Mouse (Mus musculus) midbrain, embryonic 11.5 days (tissue): ENCODE results near the gene Gm9508. TPM values are rescaled to one million over a fixed set of nuclear protein-coding genes. Genes with fewer than 3 reads are reported as not detected.

ENCODE experiments used
- ATAC-seq: fragments of 200-750 bp; cut with Nextera tagmentation; 2 replicates; pipeline ENCODE4 v1.8.0; 2017; ENCODE audit warnings: moderate TSS enrichment, moderate library complexity; ENCODE audit not compliant: low FRiP score
- DNase-seq: peaks from one replicate; pipeline ENCODE4 v3.0.0; 2015; ENCODE audit warnings: low spot score; ENCODE audit errors: missing footprints
- H3K27ac ChIP-seq: fragments of 300-500 bp; sonication (generic); 2 replicates; pipeline ENCODE4 v1.5.1; 2014; ENCODE audit warnings: low read depth, low read length
- H3K27me3 ChIP-seq: fragments of 300-500 bp; sonication (generic); 2 replicates; pipeline ENCODE4 v1.6.1; 2014; ENCODE audit warnings: mild to moderate bottlenecking, low read length, moderate library complexity, mixed read lengths; ENCODE audit not compliant: control insufficient read depth, insufficient read depth
- H3K36me3 ChIP-seq: fragments of 300-500 bp; sonication (generic); 2 replicates; pipeline ENCODE4 v1.6.1; 2014; ENCODE audit warnings: mild to moderate bottlenecking, low read length, moderate library complexity, mixed read lengths; ENCODE audit not compliant: control insufficient read depth, insufficient read depth
- H3K4me1 ChIP-seq: fragments of 300-500 bp; sonication (generic); 2 replicates; pipeline ENCODE4 v1.6.1; 2014; ENCODE audit warnings: low read length; ENCODE audit not compliant: control insufficient read depth, insufficient read depth
- H3K4me2 ChIP-seq: fragments of 300-500 bp; sonication (generic); 2 replicates; pipeline ENCODE4 v1.6.1; 2014; ENCODE audit warnings: mild to moderate bottlenecking, moderate library complexity
- H3K4me3 ChIP-seq: fragments of 300-500 bp; sonication (generic); 2 replicates; pipeline ENCODE4 v1.5.1; 2014; ENCODE audit warnings: low read depth, low read length
- H3K9ac ChIP-seq: fragments of 300-500 bp; sonication (generic); 2 replicates; pipeline ENCODE4 v1.6.1; 2014; ENCODE audit warnings: low read length
- H3K9me3 ChIP-seq: fragments of 300-500 bp; sonication (generic); 2 replicates; pipeline ENCODE4 v1.6.1; 2016; ENCODE audit warnings: low read length; ENCODE audit not compliant: control insufficient read depth
- WGBS: fragments of 180-500 bp; shearing (Covaris S2); extraction: QIAGEN DNeasy Blood & Tissue Kit; methylation state at CpG from one replicate; pipeline ENCODE4 v1.1.7; 2014; 5-methylcytosine and 5-hydroxymethylcytosine counted together
- polyA plus RNA-seq: library from polyadenylated mRNA; unstranded; fragments of >200 nt; fragmentation: Nextera tagmentation; extraction: Ambion mirVana; gene quantifications from 2 replicates; pipeline ENCODE4 v1.2.1, GENCODE M21; 2014

Gene Gm9508
- polyA plus RNA-seq, 1 experiment from 2014 or later = not detected

GRCm38 (mm10) chr10:77682994-77683393 is 14.0 kb downstream of the Gm9508 start:
- 74% methylated on average over 7 of the region's 7 CpGs for WGBS

GRCm38 (mm10) chr10:77677562-77677961 is 19.5 kb downstream of the Gm9508 start:
- H3K9ac ChIP-seq = no peak overlapping the region
- under 1% methylated on average over 35 of the region's 35 CpGs for WGBS
- H3K4me1 ChIP-seq = peaks cover 6% of the 10 kb centered on the region; the same call in 1 of the 2 replicates
- peak overlapping the region; percentile 54 for H3K4me2 ChIP-seq
- H3K36me3 ChIP-seq = no peaks in the 10 kb centered on the region
- peaks cover 21% of the 10 kb centered on the region for H3K27me3 ChIP-seq
- peak; percentile 86 for DNase-seq
- H3K9me3 ChIP-seq = no peaks in the 10 kb centered on the region
- peak overlapping the region; percentile 20 for H3K4me3 ChIP-seq
- no peak overlapping the region for H3K27ac ChIP-seq
- 0 out of 2 replicates have a peak, but pooled peaks have one; percentile 35 for ATAC-seq

More at GRCm38 (mm10) chr10:77682994-77683393, 14.0 kb downstream of the Gm9508 start:
- Histone ChIP-seq H3K27ac (no peak overlapping the region), H3K4me3 (no peak overlapping the region), H3K9ac (no peak overlapping the region), H3K9me3 (no peaks in the 10 kb centered on the region), H3K4me1 (0 out of 2 replicates have a peak, but pooled peaks cover 3% of the 10 kb centered on the region), H3K27me3 (peaks cover 23% of the 10 kb centered on the region), H3K36me3 (no peaks in the 10 kb centered on the region), H3K4me2 (no peak overlapping the region)
- ATAC-seq (no peak), DNase-seq (no peak)

- H3K4me1 ChIP-seq = peaks cover 6% of the 10 kb centered on the region; the same call in 1 of the 2 replicates
- H3K9me3 ChIP-seq = no peaks in the 10 kb centered on the region
- ATAC-seq = no peak
- no peak overlapping the region for H3K4me3 ChIP-seq
- 54% methylated on average over 13 of the region's 13 CpGs for WGBS
- no peak overlapping the region for H3K4me2 ChIP-seq
- H3K27ac ChIP-seq = no peak overlapping the region
- no peak for DNase-seq
- H3K27me3 ChIP-seq = peaks cover 21% of the 10 kb centered on the region
- H3K36me3 ChIP-seq = no peaks in the 10 kb centered on the region
- H3K9ac ChIP-seq = no peak overlapping the region
These were observed 23.3 kb downstream of the Gm9508 start for GRCm38 (mm10) chr10:77673765-77674164.

- H3K9me3 ChIP-seq = no peaks in the 10 kb centered on the region
- H3K4me2 ChIP-seq = no peak overlapping the region
- no peaks in the 10 kb centered on the region for H3K36me3 ChIP-seq
- 82% methylated on average over 4 of the region's 4 CpGs for WGBS
- H3K27me3 ChIP-seq = peaks cover 2% of the 10 kb centered on the region; the same call in 1 of the 2 replicates
- no peak overlapping the region for H3K27ac ChIP-seq
- no peak for ATAC-seq
- H3K9ac ChIP-seq = no peak overlapping the region
- DNase-seq = peak; percentile 51
- no peak overlapping the region for H3K4me3 ChIP-seq
- no peaks in the 10 kb centered on the region for H3K4me1 ChIP-seq
These were observed 25.5 kb downstream of the Gm9508 start for GRCm38 (mm10) chr10:77671519-77671918.

GRCm38 (mm10) chr10:77670710-77671109 is 26.3 kb downstream of the Gm9508 start:
- no peaks in the 10 kb centered on the region; the same call in 1 of the 2 replicates for H3K27me3 ChIP-seq
- no peaks in the 10 kb centered on the region for H3K4me1 ChIP-seq
- no peaks in the 10 kb centered on the region for H3K36me3 ChIP-seq
- WGBS = 79% methylated on average over 4 of the region's 4 CpGs
- DNase-seq (no peak), ATAC-seq (no peak)
- H3K9me3 ChIP-seq = no peaks in the 10 kb centered on the region
- H3K4me3 ChIP-seq = no peak overlapping the region
- no peak overlapping the region for H3K9ac ChIP-seq
- no peak overlapping the region for H3K4me2 ChIP-seq
- no peak overlapping the region for H3K27ac ChIP-seq

GRCm38 (mm10) chr10:77667402-77667801 is 29.6 kb downstream of the Gm9508 start:
- ATAC-seq = no peak

GRCm38 (mm10) chr10:77666342-77666741 is 30.7 kb downstream of the Gm9508 start:
- Histone ChIP-seq H3K27ac (no peak overlapping the region), H3K4me2 (no peak overlapping the region), H3K36me3 (no peaks in the 10 kb centered on the region), H3K4me1 (no peaks in the 10 kb centered on the region), H3K4me3 (no peak overlapping the region), H3K27me3 (no peaks in the 10 kb centered on the region), H3K9ac (no peak overlapping the region), H3K9me3 (no peaks in the 10 kb centered on the region)
- ATAC-seq (no peak), DNase-seq (no peak)
- WGBS = 89% methylated on average over 8 of the region's 8 CpGs

More at GRCm38 (mm10) chr10:77667402-77667801, 29.6 kb downstream of the Gm9508 start:
- H3K27ac ChIP-seq = no peak overlapping the region
- DNase-seq = no peak
- H3K4me3 ChIP-seq = no peak overlapping the region
- no peaks in the 10 kb centered on the region for H3K27me3 ChIP-seq
- no peaks in the 10 kb centered on the region for H3K36me3 ChIP-seq
- H3K4me2 ChIP-seq = no peak overlapping the region
- no peaks in the 10 kb centered on the region for H3K4me1 ChIP-seq
- 88% methylated on average over 4 of the region's 4 CpGs for WGBS
- no peaks in the 10 kb centered on the region for H3K9me3 ChIP-seq
- no peak overlapping the region for H3K9ac ChIP-seq

GRCm38 (mm10) chr10:77663949-77664665 is 32.9 kb downstream of the Gm9508 start:
- Histone ChIP-seq H3K4me3 (no peak overlapping the region), H3K9ac (no peak overlapping the region), H3K4me2 (no peak overlapping the region), H3K9me3 (no peaks in the 10 kb centered on the region), H3K27ac (no peak overlapping the region), H3K27me3 (no peaks in the 10 kb centered on the region), H3K36me3 (no peaks in the 10 kb centered on the region), H3K4me1 (no peaks in the 10 kb centered on the region)
- ATAC-seq (no peak), DNase-seq (no peak)
- 62% methylated on average over 43 of the region's 43 CpGs for WGBS

GRCm38 (mm10) chr10:77658286-77658994 is 38.6 kb downstream of the Gm9508 start:
- no peak overlapping the region for H3K4me2 ChIP-seq
- no peaks in the 10 kb centered on the region for H3K36me3 ChIP-seq
- DNase-seq = no peak
- H3K27ac ChIP-seq = no peak overlapping the region
- no peak overlapping the region for H3K9ac ChIP-seq
- H3K27me3 ChIP-seq = no peaks in the 10 kb centered on the region
- WGBS = 84% methylated on average over 15 of the region's 15 CpGs
- no peaks in the 10 kb centered on the region for H3K9me3 ChIP-seq
- no peaks in the 10 kb centered on the region for H3K4me1 ChIP-seq
- ATAC-seq = no peak
- no peak overlapping the region for H3K4me3 ChIP-seq
